Mouse (Mus musculus) hindbrain, embryonic 14.5 days (tissue): ENCODE measurements around the gene Olfr1223. TPM values are rescaled to one million over a fixed set of nuclear protein-coding genes. Genes with fewer than 3 reads are reported as not detected.
"Not testable (repeated sequence)": the region's sequence is repeated elsewhere in the genome, so short reads cannot be mapped to it uniquely, and the experiment has no call there.

Experiments
- ATAC-seq: fragments of 200-750 bp; cut with Nextera tagmentation; 2 replicates; pipeline ENCODE4 v1.8.0; 2017; ENCODE audit warnings: moderate number of reproducible peaks, mild to moderate bottlenecking, moderate TSS enrichment, moderate library complexity; ENCODE audit not compliant: low FRiP score
- DNase-seq: peaks from one replicate; pipeline ENCODE4 v3.0.0-alpha.2; 2015; ENCODE audit warnings: low spot score
- H3K27ac ChIP-seq: fragments of 300-500 bp; sonication (generic); 2 replicates; pipeline ENCODE4 v1.5.1; 2014; ENCODE audit warnings: mild to moderate bottlenecking, moderate library complexity
- H3K27me3 ChIP-seq: fragments of 300-500 bp; sonication (generic); 2 replicates; pipeline ENCODE4 v1.6.1; 2014; ENCODE audit warnings: mild to moderate bottlenecking, low read length, mixed read lengths; ENCODE audit not compliant: control insufficient read depth, insufficient read depth
- H3K36me3 ChIP-seq: fragments of 300-500 bp; sonication (generic); replicated peaks from 2 replicates; pipeline ENCODE4 v1.6.1; 2014; ENCODE audit not compliant: control insufficient read depth, insufficient read depth
- H3K4me1 ChIP-seq: fragments of 300-500 bp; sonication (generic); replicated peaks from 2 replicates; pipeline ENCODE4 v1.6.1; 2014; ENCODE audit warnings: antibody characterized with exemption, low read length, mixed read lengths; ENCODE audit not compliant: control insufficient read depth, insufficient read depth
- H3K4me2 ChIP-seq: fragments of 300-500 bp; sonication (generic); replicated peaks from 2 replicates; pipeline ENCODE4 v1.6.1; 2014; ENCODE audit warnings: mild to moderate bottlenecking, moderate library complexity
- H3K4me3 ChIP-seq: fragments of 300-500 bp; sonication (generic); replicated peaks from 2 replicates; pipeline ENCODE4 v1.5.1; 2014; ENCODE audit warnings: mild to moderate bottlenecking, low read length
- H3K9ac ChIP-seq: fragments of 300-500 bp; sonication (generic); 2 replicates; pipeline ENCODE4 v1.6.1; 2014
- H3K9me3 ChIP-seq: fragments of 300-500 bp; sonication (generic); 2 replicates; pipeline ENCODE4 v1.6.1; 2016; ENCODE audit warnings: low read length; ENCODE audit not compliant: control insufficient read depth
- WGBS: fragments of 180-500 bp; shearing (Covaris S2); extraction: QIAGEN DNeasy Blood & Tissue Kit; methylation state at CpG from one replicate; pipeline ENCODE4 v1.1.7; 2014; 5-methylcytosine and 5-hydroxymethylcytosine counted together
- polyA plus RNA-seq: library from polyadenylated mRNA; unstranded; fragments of >200 nt; fragmentation: Nextera tagmentation; extraction: Ambion mirVana; gene quantifications from 2 replicates; pipeline ENCODE4 v1.2.1, GENCODE M21; 2014

The Olfr1223 gene
- not detected in 2 replicates for polyA plus RNA-seq

DNA sequence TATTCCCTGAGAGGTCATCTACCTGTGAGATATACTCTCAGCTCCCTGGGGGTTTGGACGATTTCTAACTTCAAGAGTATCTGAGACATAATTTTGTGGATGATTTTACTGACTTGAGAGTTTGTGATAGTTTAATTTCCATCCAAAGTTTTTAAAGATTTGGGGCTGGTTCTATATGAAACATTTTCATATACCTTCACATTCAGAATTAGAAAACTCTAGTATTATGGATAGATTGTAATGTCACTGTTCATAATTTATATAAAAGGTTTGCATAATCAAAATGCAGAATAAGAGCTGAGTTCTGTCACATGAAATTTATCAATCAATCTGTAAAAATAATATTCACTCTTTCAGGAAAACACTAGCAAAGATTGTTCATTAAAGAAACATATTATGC, at the start of gene Olfr1223:
TSS of gene Olfr1223 (minus strand) at position 101 of the 400 bp plus-strand sequence.
- Histone ChIP-seq H3K9me3 (no peaks in the 10 kb centered on the region), H3K9ac (no peak within 1 kb of the TSS), H3K27ac (no peak within 1 kb of the TSS), H3K27me3 (no peaks in the 10 kb centered on the region), H3K4me3 (no peak within 1 kb of the TSS), H3K36me3 (no peaks in the 10 kb centered on the region), H3K4me2 (no peak within 1 kb of the TSS), H3K4me1 (no peaks in the 10 kb centered on the region)
- ATAC-seq, result no peak
- 71% methylated on average over 1 of the region's 1 CpGs for WGBS
- DNase-seq, result no peak

GRCm38 (mm10) chr2:89199948-89200347, 48.6 kb upstream of the Olfr1223 start, which contains the start of gene Olfr1226:
Olfr1226 (minus strand) TSS chr2:89200048.
- ATAC-seq (no peak), DNase-seq (no peak)
- H3K4me1 ChIP-seq, result no peaks in the 10 kb centered on the region
- 67% methylated on average over 2 of the region's 2 CpGs for WGBS
- H3K36me3 ChIP-seq, result no peaks in the 10 kb centered on the region
- H3K4me2 ChIP-seq, result no peak within 1 kb of the TSS
- H3K27ac ChIP-seq, result no peak within 1 kb of the TSS
- no peak within 1 kb of the TSS for H3K4me3 ChIP-seq
- H3K9ac ChIP-seq, result no peak within 1 kb of the TSS
- H3K27me3 ChIP-seq, result no peaks in the 10 kb centered on the region
- H3K9me3 ChIP-seq, result no peaks in the 10 kb centered on the region

GRCm38 (mm10) chr2:89196325-89196982, 45.1 kb upstream of the Olfr1223 start:
- WGBS, result 97% methylated on average over 3 of the region's 3 CpGs

GRCm38 (mm10) chr2:89174569-89174968, 23.2 kb upstream of the Olfr1223 start, which contains the start of gene Olfr1225:
Olfr1225 (minus strand) TSS chr2:89174669.
- Histone ChIP-seq H3K27ac (no peak within 1 kb of the TSS), H3K9ac (no peak within 1 kb of the TSS), H3K36me3 (no peaks in the 10 kb centered on the region), H3K4me2 (no peak within 1 kb of the TSS), H3K4me3 (no peak within 1 kb of the TSS), H3K9me3 (no peaks in the 10 kb centered on the region), H3K27me3 (no peaks in the 10 kb centered on the region), H3K4me1 (no peaks in the 10 kb centered on the region)
- DNase-seq (no peak), ATAC-seq (no peak)
- 91% methylated on average over 1 of the region's 1 CpGs for WGBS

More at GRCm38 (mm10) chr2:89196325-89196982, 45.1 kb upstream of the Olfr1223 start:
- Histone ChIP-seq H3K4me2 (no peak overlapping the region), H3K4me3 (no peak overlapping the region), H3K36me3 (no peaks in the 10 kb centered on the region), H3K9ac (no peak overlapping the region), H3K4me1 (no peaks in the 10 kb centered on the region), H3K27ac (no peak overlapping the region), H3K9me3 (no peaks in the 10 kb centered on the region), H3K27me3 (no peaks in the 10 kb centered on the region)
- ATAC-seq, result no peak
- no peak for DNase-seq

GRCm38 (mm10) chr2:89164711-89165110, 13.4 kb upstream of the Olfr1223 start:
- H3K4me2 ChIP-seq, H3K9ac ChIP-seq, ATAC-seq, DNase-seq, H3K36me3 ChIP-seq, H3K27me3 ChIP-seq, H3K4me3 ChIP-seq, H3K9me3 ChIP-seq, H3K27ac ChIP-seq, H3K4me1 ChIP-seq: not testable (repeated sequence)
- 96% methylated on average over 4 of the region's 4 CpGs for WGBS

- H3K4me3 ChIP-seq, H3K4me2 ChIP-seq, H3K9ac ChIP-seq, H3K9me3 ChIP-seq, H3K4me1 ChIP-seq, H3K27me3 ChIP-seq, H3K27ac ChIP-seq, H3K36me3 ChIP-seq, ATAC-seq, DNase-seq: not testable (repeated sequence)
- WGBS, result 94% methylated on average over 8 of the region's 8 CpGs
These were observed 12.6 kb upstream of the Olfr1223 start, which contains the start of gene Olfr1224-ps1 for GRCm38 (mm10) chr2:89163991-89164390. Olfr1224-ps1 (minus strand) TSS chr2:89164091.

DNA sequence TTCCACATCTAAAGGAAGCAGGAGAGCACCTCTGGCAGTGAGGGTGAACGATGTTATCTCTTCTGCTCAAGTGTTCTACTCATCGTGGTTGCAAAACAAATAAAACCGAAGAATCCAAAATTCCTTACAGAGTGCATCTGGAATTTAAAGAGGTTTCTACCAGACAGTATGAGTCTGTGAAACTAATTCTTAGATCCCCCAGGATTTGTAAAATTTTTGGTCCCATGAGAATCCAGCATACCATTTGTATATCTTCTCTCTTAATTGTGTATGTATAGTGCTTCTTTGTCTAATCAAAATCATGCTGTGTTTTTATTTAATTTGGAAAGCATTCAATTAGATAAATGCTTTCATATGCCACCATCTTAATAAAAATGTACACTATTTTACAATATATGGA, 18.4 kb downstream of the Olfr1223 start, which contains the start of gene Olfr1222:
TSS of gene Olfr1222 (minus strand) at position 101 of the 400 bp plus-strand sequence.
- Histone ChIP-seq H3K27ac (no peak within 1 kb of the TSS), H3K9me3 (no peaks in the 10 kb centered on the region), H3K27me3 (no peaks in the 10 kb centered on the region), H3K9ac (no peak within 1 kb of the TSS), H3K4me1 (no peaks in the 10 kb centered on the region), H3K4me2 (no peak within 1 kb of the TSS), H3K4me3 (no peak within 1 kb of the TSS), H3K36me3 (no peaks in the 10 kb centered on the region)
- DNase-seq (no peak), ATAC-seq (no peak)
- WGBS, result 92% methylated on average over 3 of the region's 3 CpGs

- no peaks in the 10 kb centered on the region for H3K36me3 ChIP-seq
- H3K4me1 ChIP-seq, result no peaks in the 10 kb centered on the region
- no peak within 1 kb of the TSS for H3K4me3 ChIP-seq
- H3K4me2 ChIP-seq, result no peak within 1 kb of the TSS
- ATAC-seq (no peak), DNase-seq (no peak)
- H3K27ac ChIP-seq, result no peak within 1 kb of the TSS
- WGBS, result 89% methylated on average over 2 of the region's 2 CpGs
- no peaks in the 10 kb centered on the region for H3K27me3 ChIP-seq
- no peaks in the 10 kb centered on the region for H3K9me3 ChIP-seq
- no peak within 1 kb of the TSS for H3K9ac ChIP-seq
These were observed 34.2 kb downstream of the Olfr1223 start, which contains the start of gene Olfr1221 for GRCm38 (mm10) chr2:89117183-89117582. Olfr1221 (minus strand) TSS chr2:89117283.

GRCm38 (mm10) chr2:89106735-89107134, 44.6 kb downstream of the Olfr1223 start, which contains the start of gene Olfr1220:
Olfr1220 (minus strand) TSS chr2:89106835.
- no peak for DNase-seq

More at GRCm38 (mm10) chr2:89106735-89107134, 44.6 kb downstream of the Olfr1223 start, which contains the start of gene Olfr1220:
- no peak within 1 kb of the TSS for H3K4me3 ChIP-seq
- H3K4me1 ChIP-seq, result no peaks in the 10 kb centered on the region
- H3K27ac ChIP-seq, result no peak within 1 kb of the TSS
- H3K27me3 ChIP-seq, result no peaks in the 10 kb centered on the region
- 84% methylated on average over 3 of the region's 3 CpGs for WGBS
- ATAC-seq, result no peak
- H3K4me2 ChIP-seq, result no peak within 1 kb of the TSS
- no peaks in the 10 kb centered on the region for H3K9me3 ChIP-seq
- no peak within 1 kb of the TSS for H3K9ac ChIP-seq
- no peaks in the 10 kb centered on the region for H3K36me3 ChIP-seq
